Mouse (Mus musculus) urinary bladder, adult 18-20 months (tissue): ENCODE measurements around the gene H6pd.
"Not testable (repeated sequence)": the region's sequence is repeated elsewhere in the genome, so short reads cannot be mapped to it uniquely, and the experiment has no call there.

Source experiments
- DNase-seq, 2 experiments: peaks; one replicate each; pipeline ENCODE4 v3.0.0; 2022; ENCODE audit warnings: low spot score in 2 of 2, mixed read lengths in 2 of 2

H6pd gene

DNA sequence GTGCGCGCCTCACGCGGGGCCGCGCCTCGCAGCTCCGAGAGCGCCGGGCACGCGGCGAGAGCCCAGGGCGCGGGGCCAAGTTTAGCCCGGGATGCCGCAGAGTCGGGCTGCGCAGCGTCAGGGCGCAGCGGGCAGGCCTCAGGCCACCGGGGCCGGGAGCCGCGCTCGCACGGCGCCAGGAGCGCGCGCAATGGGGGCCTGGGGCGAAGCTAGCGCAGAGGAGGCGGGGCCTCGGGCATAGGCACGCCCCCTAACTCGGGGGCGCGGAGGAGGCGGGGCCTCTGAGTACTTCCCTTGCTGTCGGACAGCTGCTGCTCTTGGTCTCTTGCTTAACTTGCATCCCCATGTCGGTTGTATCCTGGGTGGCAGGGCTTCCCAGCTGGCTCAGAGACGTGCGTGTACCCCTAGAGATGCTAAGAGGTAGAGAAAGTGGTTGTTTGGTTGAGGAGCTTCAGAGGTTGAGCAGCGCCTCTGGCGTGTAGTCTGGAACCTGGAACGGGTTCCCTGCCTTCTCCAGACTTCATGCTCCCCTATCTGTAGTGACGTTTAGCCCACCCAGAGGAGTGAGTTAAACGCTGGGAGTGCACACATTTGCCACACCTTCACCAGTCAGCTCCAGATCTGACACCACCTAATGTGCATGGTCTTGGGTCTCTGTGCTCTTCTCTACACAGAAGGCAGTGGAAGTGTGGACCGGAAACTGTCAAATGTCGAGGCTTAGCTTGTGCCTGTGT lies at the start of gene H6pd:
H6pd (minus strand) TSS at position 171 of the 734 bp plus-strand sequence.
- peak; percentile 86 to 91 for DNase-seq

DNA sequence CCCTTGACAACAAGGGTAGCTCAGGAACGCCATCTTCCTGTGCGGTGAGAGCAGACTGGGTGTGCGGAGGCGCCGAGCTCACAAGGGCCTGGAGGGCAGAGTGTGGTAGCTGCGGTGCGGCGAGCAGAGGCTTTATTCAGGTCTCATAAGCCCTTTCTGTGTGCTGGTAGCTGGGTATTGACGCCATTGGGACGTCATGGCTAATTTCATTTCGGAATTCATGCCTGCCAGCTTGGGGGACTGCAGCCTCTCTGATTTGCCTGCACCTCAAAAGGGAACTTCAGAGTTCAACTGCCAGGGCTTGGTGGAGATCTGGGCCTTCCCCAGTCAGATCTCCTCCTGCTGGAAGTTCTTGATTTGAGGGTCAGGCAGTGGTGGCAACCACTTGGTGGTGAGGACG lies 48.9 kb upstream of the H6pd start:
- no peak for DNase-seq

DNA sequence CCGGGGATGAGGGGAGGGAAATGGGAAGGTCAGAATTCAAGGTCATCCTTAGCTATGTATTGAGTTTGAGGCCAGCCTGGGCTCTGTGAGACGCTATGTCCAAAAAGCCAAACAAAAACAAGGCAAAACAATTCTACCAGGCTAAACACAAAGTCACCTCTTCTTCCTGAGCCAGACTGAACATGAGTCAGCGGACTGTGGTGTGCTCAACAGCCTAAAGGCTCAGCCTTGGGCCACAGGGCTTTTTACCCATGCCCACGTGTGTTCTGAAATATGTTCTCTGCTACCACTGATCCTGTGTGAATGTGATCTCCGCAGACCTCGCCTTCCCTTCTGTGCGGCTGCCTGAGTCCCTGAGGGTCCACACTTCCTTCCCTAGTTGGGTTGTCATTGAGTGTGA lies 47.3 kb upstream of the H6pd start:
- no peak for DNase-seq

DNA sequence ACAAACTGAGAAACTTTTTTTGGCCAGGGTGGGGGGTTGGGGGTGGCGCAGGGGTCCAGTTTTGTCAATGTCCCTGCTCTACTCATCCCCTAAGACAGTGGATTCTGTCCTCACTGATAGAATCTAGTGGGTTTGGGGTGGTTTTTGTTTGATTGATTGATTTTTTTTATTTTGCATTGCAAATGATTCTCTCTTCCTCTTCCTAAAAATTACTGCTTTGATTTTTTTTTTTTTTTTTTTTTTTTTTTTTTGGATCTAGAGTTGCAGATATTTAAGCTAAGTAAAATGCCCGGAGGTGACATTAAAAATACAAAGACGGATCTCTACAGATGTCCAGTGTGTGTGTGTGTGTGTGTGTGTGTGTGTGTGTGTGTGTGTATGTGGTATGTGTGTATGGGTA lies 43.6 kb upstream of the H6pd start:
- DNase-seq: no peak

DNA sequence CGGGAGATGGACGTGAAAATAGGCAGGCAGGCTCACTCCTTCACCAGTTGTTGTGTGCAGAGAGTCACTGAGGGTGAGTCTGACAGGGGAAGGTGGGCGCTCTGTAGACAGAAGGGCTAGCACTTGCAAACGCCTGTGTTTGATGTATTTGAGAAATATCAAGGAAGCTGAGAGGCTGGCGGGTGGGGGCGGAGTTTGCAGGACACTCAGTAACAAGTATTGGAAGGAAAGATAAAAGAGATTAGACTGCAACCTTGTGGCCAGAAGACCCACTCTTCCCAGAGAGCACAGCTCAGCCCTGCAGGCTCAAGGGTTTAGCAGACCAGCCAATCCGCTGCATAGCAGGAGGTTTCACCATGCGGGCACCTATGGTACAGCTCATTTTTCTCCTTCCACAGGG lies 42.7 kb upstream of the H6pd start:
- no peak for DNase-seq

DNA sequence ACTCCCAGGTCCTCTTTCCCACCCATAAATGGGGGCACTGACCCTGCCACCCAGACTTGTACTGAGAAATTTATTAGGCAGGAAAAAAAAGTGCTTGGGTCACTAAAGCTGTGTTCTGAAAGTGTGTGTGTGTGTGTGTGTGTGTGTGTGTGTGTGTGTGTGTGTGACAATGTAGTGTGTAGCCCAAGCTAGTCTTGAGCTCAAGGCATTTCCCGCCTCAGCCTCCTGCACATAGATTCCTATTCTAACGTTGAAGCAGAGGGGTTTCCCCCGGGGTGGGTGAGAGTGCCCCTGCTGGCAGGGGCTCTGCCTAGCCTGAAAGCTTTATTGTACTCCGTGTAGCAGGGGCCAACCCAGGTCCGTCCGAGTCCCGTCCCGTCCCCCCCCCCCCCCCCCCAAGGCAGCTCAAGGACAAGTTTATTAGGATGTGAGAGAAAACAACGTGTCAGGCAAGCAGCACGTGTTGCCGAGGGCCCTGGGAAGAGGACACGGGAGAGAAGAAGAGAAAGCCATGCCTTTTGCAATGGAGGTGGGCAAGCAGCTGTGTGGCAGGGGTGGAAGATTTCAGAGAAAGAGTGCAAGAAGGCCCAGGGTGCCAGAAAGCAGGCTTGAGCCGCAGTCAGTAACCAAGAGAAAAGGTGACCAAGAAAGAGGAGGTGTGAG lies 40.9 kb upstream of the H6pd start:
- DNase-seq: no peak

DNA sequence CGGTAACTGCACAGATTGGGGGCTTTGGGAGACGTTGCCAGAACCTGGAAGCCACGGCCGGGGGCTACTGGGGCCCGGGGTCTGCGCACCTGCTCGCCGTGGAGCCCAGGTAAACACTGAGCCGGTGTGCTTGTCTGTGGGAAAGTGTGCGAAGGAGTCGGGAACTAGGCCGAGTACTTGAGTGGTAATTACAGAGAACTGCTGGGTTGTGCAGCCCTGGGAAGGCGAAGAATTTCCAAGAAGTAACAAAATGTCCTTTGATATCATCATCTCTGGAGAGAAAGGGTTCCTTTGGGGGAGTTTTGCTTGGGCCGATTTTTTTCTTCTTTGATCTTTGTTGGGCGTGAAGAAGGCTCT lies 40.3 kb upstream of the H6pd start:
- DNase-seq: no peak

DNA sequence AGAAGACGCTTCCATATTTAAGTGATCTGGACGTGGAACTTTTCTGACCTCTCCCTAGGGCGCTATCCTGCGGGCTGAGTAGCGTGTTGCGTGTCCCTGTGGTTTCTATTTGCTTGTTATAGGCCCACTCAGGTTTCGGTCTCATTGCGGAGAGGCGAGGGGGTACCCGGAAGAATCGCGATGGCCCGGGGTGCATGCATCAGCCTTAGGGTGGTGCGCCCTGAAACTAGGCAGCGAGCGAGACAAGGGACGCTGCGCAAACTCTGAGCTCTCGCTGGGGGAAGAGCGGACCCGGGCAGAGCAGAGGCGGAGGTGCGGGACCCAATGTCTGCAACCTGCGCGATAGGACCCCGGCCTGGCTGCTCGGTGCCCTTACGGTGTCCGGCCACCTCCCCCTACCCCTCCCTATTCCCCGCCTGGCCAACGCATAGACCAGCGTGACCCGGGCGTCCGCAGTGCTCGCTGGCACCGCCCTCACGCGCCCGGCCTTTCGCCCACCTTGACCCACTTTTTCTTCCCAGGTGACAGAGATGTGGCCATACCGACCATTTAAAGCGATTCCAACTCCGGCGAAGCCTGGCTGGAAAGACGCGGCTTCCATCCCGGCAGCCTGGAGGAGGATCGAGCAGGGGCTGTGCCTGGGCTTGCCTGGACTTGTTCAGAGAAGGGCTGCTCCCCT lies 39.8 kb upstream of the H6pd start:
- DNase-seq: peak in 1 of 2 experiments; percentile 51

DNA sequence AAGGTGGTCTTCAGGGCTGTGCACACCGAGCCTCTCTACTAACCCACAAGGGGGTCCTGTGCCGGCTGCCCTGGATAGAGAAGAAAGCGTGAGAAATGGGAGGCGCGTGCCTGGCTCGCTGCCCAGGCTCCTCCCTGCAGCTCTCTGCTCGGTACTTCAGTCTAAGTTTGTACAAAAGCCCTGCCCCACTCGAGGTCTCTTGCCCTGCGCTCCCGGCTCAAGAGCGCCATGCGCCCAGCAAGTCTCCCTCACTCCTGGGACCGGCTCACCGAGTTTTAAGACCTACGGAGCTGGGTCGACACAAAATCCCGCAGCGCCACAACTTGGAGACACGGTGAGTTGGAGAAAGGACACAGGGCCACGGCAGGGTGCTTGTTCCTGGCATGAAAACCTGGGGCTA lies 39.2 kb upstream of the H6pd start:
- DNase-seq: peak in 1 of 2 experiments; percentile 64

DNA sequence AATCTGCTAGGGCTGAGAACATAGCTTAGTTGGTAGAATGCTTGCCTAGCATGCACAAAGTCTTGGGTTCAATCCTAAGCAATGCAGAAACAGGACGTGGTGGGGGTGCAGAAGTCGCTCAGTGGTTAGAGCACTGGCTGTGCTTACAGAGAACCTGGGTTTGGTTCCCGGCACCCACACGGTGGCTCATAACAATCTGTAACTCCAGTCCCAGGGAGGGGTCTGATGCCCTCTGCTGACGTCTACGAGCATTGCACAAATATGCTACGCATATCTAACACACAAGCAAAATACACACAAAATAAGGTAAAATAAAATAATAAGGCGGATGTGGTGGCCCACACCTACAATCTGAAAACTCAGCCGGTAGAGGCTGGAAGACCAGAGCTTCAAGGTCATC lies 34.8 kb upstream of the H6pd start:
- DNase-seq: no peak

DNA sequence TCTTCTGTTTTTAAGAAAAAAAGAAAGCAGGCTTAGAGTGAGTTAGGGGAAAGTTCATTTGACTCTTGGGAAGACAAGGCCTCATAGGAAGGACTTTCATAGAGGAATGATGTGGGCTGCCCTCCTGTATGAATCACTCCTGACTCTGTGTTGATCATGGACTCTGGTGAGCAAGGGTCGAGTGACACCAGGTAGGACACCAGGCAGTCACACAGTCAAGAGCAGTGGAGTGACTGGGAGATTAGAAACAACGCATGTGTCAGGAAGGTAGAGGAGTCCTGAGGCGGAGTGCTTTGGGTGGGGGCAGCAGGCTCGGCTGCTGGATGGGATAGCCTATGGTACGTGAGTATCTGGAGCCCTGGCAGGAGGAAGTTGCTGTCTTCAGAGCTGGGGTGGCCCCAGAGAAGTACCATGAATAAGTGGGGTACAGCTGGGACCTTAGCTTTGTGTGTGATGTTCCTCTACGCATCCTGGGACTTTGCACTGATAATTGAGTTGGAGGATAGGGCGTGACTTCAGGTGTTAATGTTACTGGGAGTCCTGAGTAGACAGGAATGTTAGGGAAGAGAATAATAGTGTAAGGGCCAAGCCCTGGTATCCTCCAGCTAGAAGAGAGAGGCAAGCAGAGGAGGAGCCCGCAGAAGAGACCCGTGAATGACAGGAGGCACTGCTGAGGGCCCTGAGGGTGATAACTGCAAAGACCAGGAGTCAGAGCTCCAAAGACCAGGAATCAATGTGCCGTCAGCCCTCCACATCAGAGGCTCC lies 32.7 kb upstream of the H6pd start:
- DNase-seq: no peak

DNA sequence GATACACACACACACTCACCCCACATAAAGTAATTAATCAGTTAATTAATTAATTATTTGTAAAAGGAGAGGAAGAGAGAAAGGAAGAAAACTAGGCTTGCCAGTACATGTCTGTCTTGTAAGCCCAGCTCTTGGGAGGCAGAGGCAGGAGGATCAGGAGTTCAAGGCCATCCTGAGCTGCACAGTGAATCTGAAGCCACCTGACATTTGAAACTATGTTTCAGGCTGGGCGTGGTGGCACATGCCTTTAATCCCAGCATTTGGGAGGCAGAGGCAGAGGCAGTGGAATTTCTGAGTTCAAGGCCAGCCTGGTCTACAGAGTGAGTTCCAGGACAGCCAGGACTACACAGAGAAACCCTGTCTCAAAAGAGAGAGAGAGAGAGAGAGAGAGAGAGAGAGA lies 32.0 kb upstream of the H6pd start:
- DNase-seq: not testable (repeated sequence)

DNA sequence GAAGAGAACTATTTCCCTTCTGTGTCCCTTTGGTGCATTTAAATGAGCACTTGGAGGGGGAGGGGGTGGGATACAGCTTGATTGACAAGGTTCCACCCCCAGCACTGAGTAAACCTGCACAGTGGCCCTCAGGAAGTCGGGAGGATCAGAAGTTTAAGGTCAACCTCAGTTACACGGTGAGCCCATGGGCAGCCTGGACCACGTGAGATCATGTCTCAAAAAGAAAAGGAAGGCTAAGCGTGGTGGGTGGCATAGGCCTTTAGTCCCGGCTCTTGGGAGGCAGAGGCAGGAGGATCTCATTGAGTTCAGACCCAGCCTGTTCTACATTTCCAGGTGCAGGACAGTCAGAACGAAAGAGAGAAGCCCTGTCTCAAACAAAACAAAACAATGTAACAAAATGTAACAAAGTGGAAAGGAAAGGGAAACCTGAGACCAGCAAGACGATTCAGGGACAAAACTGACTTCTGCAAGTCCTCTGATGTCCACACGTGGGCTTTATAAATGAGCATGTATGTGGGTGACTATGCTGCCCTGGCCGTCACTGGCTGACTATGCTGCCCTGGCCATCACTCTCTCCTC lies 31.3 kb upstream of the H6pd start:
- no peak for DNase-seq

DNA sequence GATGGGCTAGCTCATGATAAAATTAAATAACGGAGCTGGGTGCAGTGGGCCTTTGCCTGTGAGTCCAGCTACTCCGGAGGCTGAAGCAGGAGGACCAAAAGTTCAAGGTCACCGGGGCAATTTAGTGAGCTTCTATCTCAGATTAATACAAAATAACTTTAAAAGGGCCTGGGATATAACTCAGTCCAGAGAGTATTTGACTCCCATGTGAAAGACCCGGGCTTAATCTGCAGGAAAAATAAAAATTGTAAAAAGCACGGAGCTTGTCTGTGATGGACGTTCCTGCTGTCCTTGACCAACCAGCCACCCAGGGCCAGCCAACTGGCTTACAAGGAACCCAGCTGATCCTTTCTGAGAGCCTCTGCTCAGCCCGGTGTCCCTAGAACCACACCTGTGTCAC lies 29.7 kb upstream of the H6pd start:
- DNase-seq: no peak

DNA sequence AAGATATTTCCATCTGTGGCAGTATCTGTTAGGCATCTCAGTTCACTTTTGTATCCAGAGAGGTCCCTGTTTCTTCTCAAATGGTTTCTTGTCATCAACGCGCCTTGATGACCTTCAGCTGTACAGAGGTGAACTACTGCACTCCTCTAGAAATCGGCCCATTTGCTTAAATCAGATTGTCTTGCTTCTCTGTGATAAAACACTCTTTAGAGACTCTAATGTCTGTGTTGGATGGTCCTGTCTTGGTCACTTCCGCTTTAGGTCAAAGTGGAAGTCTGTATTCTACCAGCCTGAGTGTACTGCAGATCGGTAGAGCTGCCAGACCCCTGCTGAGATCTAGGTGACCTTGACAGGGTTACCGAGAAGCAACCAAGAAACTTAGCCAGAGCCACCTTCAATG lies 27.3 kb upstream of the H6pd start:
- no peak for DNase-seq

DNA sequence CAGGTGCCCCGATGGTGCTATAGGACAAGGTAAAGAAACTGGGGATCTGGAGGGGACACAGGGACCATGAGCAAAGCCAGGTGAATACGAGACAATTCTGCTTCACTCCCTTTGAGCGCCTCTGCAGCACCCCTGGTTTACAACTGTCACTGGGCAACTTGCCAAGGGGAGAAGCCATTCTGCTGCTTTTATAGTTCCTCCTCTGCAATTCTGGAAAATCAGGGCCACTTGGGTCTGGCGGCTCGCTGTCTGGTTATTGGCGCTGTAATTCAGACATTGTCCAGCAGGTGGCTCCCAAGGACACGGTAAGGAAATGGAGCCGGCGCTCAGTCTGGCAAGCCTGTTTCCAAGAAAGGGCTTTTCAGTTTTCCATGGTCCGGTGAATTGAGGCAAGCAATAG lies 26.5 kb upstream of the H6pd start:
- DNase-seq: peak; percentile 79 to 85

DNA sequence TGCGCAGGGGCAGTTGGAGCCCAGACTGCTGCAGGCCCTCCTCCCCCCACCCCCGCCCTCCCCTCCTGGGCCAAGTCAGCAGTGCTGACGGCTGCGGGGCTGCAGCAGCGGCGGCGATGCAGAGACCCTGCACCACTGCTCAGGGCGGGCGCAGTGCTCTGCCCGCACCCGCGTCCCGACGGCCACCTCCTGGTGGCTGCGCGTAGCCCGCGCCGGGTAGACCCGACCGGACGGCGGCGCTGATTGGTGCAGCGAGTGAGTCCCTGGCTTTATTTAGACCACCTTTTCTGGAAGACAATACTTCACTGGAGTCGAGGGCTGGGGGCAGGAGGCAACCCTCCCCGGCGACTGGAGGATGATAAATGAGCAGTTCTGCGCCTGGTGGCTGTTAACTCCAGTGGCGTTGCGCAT lies 24.4 kb upstream of the H6pd start:
- DNase-seq: no peak

DNA sequence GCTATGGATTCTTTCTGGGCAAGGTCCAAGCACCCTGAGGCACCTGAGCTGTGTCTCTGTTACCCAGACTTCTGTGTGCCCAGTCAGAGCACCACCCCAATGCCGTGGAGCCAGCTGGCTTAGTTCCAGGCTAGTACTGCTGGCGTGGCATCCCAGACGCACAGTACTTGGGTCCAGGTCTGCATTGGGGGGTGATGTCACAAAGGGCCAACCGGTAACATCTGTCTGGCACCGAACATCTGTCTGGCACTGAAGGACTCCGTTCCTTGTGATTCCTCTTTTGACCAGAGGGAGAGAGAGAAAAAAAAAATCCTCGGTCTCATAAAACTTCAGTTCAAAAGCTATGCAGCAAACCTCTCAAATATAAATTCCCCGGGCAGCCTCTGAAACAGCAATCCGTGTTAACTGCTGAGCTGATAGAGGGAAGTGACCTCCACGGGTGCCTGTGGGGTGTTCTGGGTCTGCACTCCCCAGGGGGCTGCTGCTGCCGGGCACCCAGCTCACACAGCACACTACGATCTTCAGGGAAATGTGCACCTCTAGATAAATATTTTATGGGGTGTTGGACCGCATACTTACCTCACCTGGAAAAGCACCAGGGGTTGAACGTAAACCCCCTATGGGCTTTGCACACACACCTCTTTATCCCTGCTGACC lies 22.5 kb upstream of the H6pd start:
- no peak for DNase-seq

DNA sequence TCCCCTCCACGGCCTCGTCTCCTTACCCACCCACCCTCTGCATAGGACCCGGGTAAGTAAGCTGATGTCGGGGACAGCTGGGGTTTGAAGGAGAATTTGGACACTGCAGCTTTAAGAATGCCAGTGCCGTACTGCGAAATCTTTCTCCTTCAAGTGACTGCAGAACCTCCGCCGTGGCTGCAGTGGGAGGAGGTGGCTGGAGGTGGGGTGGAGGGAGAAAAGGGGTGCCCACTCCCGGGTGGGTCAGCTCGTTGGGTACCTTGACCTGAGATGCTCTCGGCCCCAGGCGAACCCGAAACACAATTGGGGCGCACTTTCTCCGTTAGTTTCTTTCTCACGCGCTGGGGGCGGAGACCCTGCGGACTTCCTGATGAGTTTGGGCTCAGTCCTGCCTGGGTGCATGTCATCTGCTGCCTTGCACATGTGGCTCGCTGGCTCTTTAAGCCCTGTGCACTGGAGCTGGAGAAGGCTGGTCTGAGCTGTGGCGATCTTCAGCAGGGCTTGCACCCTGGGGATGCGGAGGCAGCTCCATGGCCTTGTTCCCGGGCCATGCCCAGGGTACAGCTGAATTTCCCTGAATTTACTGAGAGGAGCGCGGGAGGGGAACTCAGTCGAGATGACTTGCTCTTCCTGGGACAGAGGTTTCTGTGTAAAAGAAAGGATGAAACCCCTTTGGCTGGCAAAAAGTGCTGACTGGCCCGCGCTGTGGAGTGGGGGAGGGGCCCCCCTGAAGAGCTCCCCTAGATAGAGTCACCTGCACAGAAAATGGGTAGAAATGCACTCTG lies 21.8 kb upstream of the H6pd start:
- peak in 1 of 2 experiments; percentile 39 for DNase-seq

DNA sequence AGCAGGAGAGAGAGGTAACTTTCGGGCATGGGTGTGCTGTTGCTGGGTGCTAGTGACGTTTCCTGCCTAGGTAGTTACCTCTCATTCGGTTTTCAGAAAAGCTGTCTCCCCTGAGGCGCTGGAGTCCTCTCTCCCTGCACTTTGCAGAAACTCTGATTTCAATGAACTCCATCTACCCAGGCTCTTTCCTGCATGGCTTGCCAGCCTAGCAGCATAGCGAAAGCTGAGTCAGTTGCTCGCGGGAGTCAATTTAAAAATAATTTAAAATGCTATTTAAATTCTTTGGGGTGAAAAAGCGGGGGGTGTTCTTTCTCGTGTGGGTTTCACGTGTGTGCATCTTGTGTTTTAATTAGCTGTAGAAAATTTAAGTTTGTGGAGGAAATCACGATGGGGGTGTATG lies 21.1 kb upstream of the H6pd start:
- DNase-seq: no peak

DNA sequence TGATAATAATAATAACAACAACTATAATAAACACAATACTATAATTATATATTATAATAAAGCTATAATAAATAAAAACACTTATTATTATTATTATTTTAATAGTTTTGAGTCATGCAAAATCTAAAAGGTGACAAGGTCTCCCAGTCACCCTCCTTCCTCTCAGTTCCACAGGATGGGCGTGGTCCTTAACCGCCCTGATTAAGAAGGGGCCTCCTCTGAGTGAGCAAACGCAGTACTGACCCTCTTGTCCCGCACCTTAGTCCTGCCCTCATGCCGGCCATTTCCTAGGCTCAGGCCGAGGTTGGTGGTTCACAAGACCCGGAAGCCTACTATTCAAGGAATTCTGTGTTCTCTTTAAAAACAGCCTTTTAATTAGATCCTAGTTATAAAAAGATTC lies 14.7 kb upstream of the H6pd start:
- DNase-seq: no peak
